Mouse (Mus musculus) embryonic facial prominence, embryonic 11.5 days (tissue): ENCODE results near the gene Ang. TPM values are rescaled to one million over a fixed set of nuclear protein-coding genes. Genes with fewer than 3 reads are reported as not detected.

Source experiments
- ATAC-seq: fragments of 200-750 bp; cut with Nextera tagmentation; replicated peaks from 2 replicates; pipeline ENCODE4 v1.8.0; 2017; ENCODE audit warnings: low read depth; ENCODE audit not compliant: insufficient number of reproducible peaks, low FRiP score, low TSS enrichment
- DNase-seq: peaks from one replicate; pipeline ENCODE4 v3.0.0-alpha.2; 2015; ENCODE audit warnings: low spot score
- H3K27ac ChIP-seq: fragments of 300-500 bp; sonication (generic); replicated peaks from 2 replicates; pipeline ENCODE4 v1.5.1; 2014; ENCODE audit warnings: mild to moderate bottlenecking, low read depth, low read length, control low read depth
- H3K27me3 ChIP-seq: fragments of 300-500 bp; sonication (generic); 2 replicates; pipeline ENCODE4 v1.6.1; 2014; ENCODE audit warnings: mild to moderate bottlenecking, low read length, moderate library complexity, mixed read lengths; ENCODE audit not compliant: control insufficient read depth, insufficient read depth
- H3K36me3 ChIP-seq: fragments of 300-500 bp; sonication (generic); replicated peaks from 2 replicates; pipeline ENCODE4 v1.6.1; 2014; ENCODE audit warnings: low read depth, mild to moderate bottlenecking, low read length, moderate library complexity, mixed read lengths; ENCODE audit not compliant: control insufficient read depth, insufficient read depth
- H3K4me1 ChIP-seq: fragments of 300-500 bp; sonication (generic); 2 replicates; pipeline ENCODE4 v1.6.1; 2014; ENCODE audit warnings: low read length, mixed read lengths; ENCODE audit not compliant: control insufficient read depth, insufficient read depth
- H3K4me2 ChIP-seq: fragments of 300-500 bp; sonication (generic); 2 replicates; pipeline ENCODE4 v1.6.1; 2014; ENCODE audit warnings: low read depth, mild to moderate bottlenecking, control low read depth, low read length, moderate library complexity
- H3K4me3 ChIP-seq: fragments of 300-500 bp; sonication (generic); 2 replicates; pipeline ENCODE4 v1.5.1; 2014; ENCODE audit warnings: low read depth, low read length, control low read depth
- H3K9ac ChIP-seq: fragments of 300-500 bp; sonication (generic); replicated peaks from 2 replicates; pipeline ENCODE4 v1.6.1; 2014; ENCODE audit warnings: mild to moderate bottlenecking, control low read depth, low read length
- H3K9me3 ChIP-seq: fragments of 300-500 bp; sonication (generic); replicated peaks from 2 replicates; pipeline ENCODE4 v1.6.1; 2016; ENCODE audit warnings: mild to moderate bottlenecking, low read length, inconsistent platforms, mixed read lengths; ENCODE audit not compliant: control insufficient read depth
- WGBS: fragments of 180-500 bp; shearing (Covaris S2); extraction: QIAGEN DNeasy Blood & Tissue Kit; methylation state at CpG from one replicate; pipeline ENCODE4 v1.1.7; 2014; 5-methylcytosine and 5-hydroxymethylcytosine counted together
- polyA plus RNA-seq: library from polyadenylated mRNA; unstranded; fragments of >200 nt; fragmentation: Nextera tagmentation; extraction: Ambion mirVana; gene quantifications from 2 replicates; pipeline ENCODE4 v1.2.1, GENCODE M21; 2014

The Ang gene
- polyA plus RNA-seq, 1 experiment from 2014 or later, result 2.6 TPM

GRCm38 (mm10) chr14:51140342-51140741 lies 49.4 kb downstream of the Ang start:
- H3K36me3 ChIP-seq, result no peaks in the 10 kb centered on the region
- DNase-seq, result no peak
- no peak overlapping the region for H3K27ac ChIP-seq
- no peak overlapping the region for H3K4me3 ChIP-seq
- no peaks in the 10 kb centered on the region for H3K4me1 ChIP-seq
- no peak for ATAC-seq
- H3K9me3 ChIP-seq, result no peaks in the 10 kb centered on the region
- 85% methylated on average over 2 of the region's 2 CpGs for WGBS
- H3K4me2 ChIP-seq, result no peak overlapping the region
- no peaks in the 10 kb centered on the region for H3K27me3 ChIP-seq
- H3K9ac ChIP-seq, result no peak overlapping the region

- ATAC-seq, result no peak
- whole genome bisulfite sequencing, result 89% methylated on average over 4 of the region's 4 CpGs
- Histone ChIP-seq H3K36me3 (no peaks in the 10 kb centered on the region), H3K27ac (no peak overlapping the region), H3K4me1 (no peaks in the 10 kb centered on the region), H3K4me3 (no peak overlapping the region), H3K27me3 (no peaks in the 10 kb centered on the region), H3K9me3 (no peaks in the 10 kb centered on the region), H3K9ac (no peak overlapping the region), H3K4me2 (no peak overlapping the region)
- no peak for DNase-seq
Observed at GRCm38 (mm10) chr14:51142119-51142518, 51.2 kb downstream of the Ang start.

GRCm38 (mm10) chr14:51142568-51142967 lies 51.6 kb downstream of the Ang start:
- no peaks in the 10 kb centered on the region for H3K27me3 ChIP-seq
- no peak overlapping the region for H3K9ac ChIP-seq
- no peak for ATAC-seq
- H3K36me3 ChIP-seq, result no peaks in the 10 kb centered on the region
- WGBS, result 78% methylated on average over 3 of the region's 3 CpGs
- no peak overlapping the region for H3K4me3 ChIP-seq
- H3K4me1 ChIP-seq, result no peaks in the 10 kb centered on the region
- no peak overlapping the region for H3K4me2 ChIP-seq
- no peaks in the 10 kb centered on the region for H3K9me3 ChIP-seq
- DNase-seq, result no peak
- no peak overlapping the region for H3K27ac ChIP-seq

- no peak overlapping the region for H3K4me3 ChIP-seq
- H3K9ac ChIP-seq, result no peak overlapping the region
- 80% methylated on average over 4 of the region's 4 CpGs for WGBS
- H3K4me2 ChIP-seq, result no peak overlapping the region
- H3K27me3 ChIP-seq, result no peaks in the 10 kb centered on the region
- H3K27ac ChIP-seq, result no peak overlapping the region
- no peaks in the 10 kb centered on the region for H3K36me3 ChIP-seq
- ATAC-seq (no peak), DNase-seq (no peak)
- no peaks in the 10 kb centered on the region for H3K9me3 ChIP-seq
- H3K4me1 ChIP-seq, result no peaks in the 10 kb centered on the region
Observed at GRCm38 (mm10) chr14:51143287-51143686, 52.3 kb downstream of the Ang start.

GRCm38 (mm10) chr14:51143937-51144336 lies 53.0 kb downstream of the Ang start:
- Histone ChIP-seq H3K4me3 (no peak overlapping the region), H3K4me1 (no peaks in the 10 kb centered on the region), H3K27ac (no peak overlapping the region), H3K36me3 (no peaks in the 10 kb centered on the region), H3K4me2 (no peak overlapping the region), H3K27me3 (no peaks in the 10 kb centered on the region), H3K9me3 (no peaks in the 10 kb centered on the region), H3K9ac (no peak overlapping the region)
- DNase-seq (no peak), ATAC-seq (no peak)
- 78% methylated on average over 2 of the region's 2 CpGs for WGBS

- 94% methylated on average over 4 of the region's 4 CpGs for WGBS
- H3K4me3 ChIP-seq, result no peak overlapping the region
- ATAC-seq (no peak), DNase-seq (no peak)
- H3K4me2 ChIP-seq, result no peak overlapping the region
- H3K27me3 ChIP-seq, result no peaks in the 10 kb centered on the region
- H3K9ac ChIP-seq, result no peak overlapping the region
- no peaks in the 10 kb centered on the region for H3K36me3 ChIP-seq
- H3K27ac ChIP-seq, result no peak overlapping the region
- no peaks in the 10 kb centered on the region for H3K9me3 ChIP-seq
- H3K4me1 ChIP-seq, result no peaks in the 10 kb centered on the region
Observed at GRCm38 (mm10) chr14:51144451-51144850, 53.5 kb downstream of the Ang start.

- Histone ChIP-seq H3K4me1 (no peaks in the 10 kb centered on the region), H3K27me3 (no peaks in the 10 kb centered on the region), H3K4me3 (no peak overlapping the region), H3K9me3 (no peaks in the 10 kb centered on the region), H3K36me3 (no peaks in the 10 kb centered on the region), H3K9ac (no peak overlapping the region), H3K27ac (no peak overlapping the region), H3K4me2 (no peak overlapping the region)
- DNase-seq, result no peak
- 86% methylated on average over 5 of the region's 6 CpGs for WGBS
- no peak for ATAC-seq
Observed at GRCm38 (mm10) chr14:51145521-51145920, 54.6 kb downstream of the Ang start.

GRCm38 (mm10) chr14:51146685-51147084 lies 55.7 kb downstream of the Ang start, which contains the start of gene Rnase1:
TSS of gene Rnase1 (minus strand) at chr14:51146785.
- no peak for DNase-seq
- Histone ChIP-seq H3K9me3 (no peaks in the 10 kb centered on the region), H3K4me2 (no peak within 1 kb of the TSS), H3K4me1 (no peaks in the 10 kb centered on the region), H3K27me3 (no peaks in the 10 kb centered on the region), H3K4me3 (no peak within 1 kb of the TSS), H3K9ac (no peak within 1 kb of the TSS), H3K27ac (no peak within 1 kb of the TSS), H3K36me3 (no peaks in the 10 kb centered on the region)
- ATAC-seq, result no peak
- WGBS, result 61% methylated on average over 2 of the region's 2 CpGs
